Mouse (Mus musculus) urinary bladder, adult 2 months (tissue): ENCODE data around the gene Oxa1l. TPM values are rescaled to one million over a fixed set of nuclear protein-coding genes. Genes with fewer than 3 reads are reported as not detected.

Experiments used
- DNase-seq: peaks from one replicate; pipeline ENCODE4 v3.0.0; 2022; ENCODE audit warnings: low spot score
- polyA plus RNA-seq: library from polyadenylated mRNA; depleted of rRNA; stranded (reverse); fragments of >200 nt; gene quantifications from 2 replicates; pipeline ENCODE4 v1.2.3, GENCODE M21; 2012; rRNA removed

Gene Oxa1l
- polyA plus RNA-seq, 1 experiment, result 61.4 TPM

GRCm38 (mm10) chr14:54409980-54410810 lies 49.6 kb downstream of the Oxa1l start:
- DNase-seq, result no peak

DNA sequence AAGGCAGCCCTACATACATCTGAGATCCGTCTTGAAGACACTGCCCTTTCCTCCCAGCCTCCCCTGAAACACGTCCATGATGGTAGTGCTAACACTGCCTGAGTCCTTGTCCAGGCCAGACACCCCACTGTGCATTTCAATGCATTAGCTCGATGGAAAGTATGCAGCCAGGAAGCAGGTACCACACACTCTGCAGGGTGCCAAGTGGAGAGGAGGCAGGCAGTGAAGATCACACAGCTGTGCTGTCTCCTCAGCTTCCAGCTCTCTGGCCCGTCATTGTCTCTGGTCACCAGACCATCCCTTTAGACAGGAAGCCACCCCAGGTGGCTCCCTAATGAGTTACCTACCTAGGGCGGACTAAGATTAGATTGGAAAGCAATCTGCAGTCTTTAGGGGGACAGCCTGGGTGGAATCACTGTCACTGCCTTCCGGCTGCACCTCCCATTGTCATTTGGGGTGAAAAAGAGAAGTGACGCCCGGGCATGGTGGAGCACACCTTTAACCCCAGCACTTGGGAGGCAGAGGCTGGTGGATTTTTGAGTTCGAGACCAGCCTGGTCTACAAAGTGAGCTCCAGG lies 51.5 kb downstream of the Oxa1l start:
- DNase-seq, result no peak

- DNase-seq, result no peak
Observed at GRCm38 (mm10) chr14:54412629-54413170, 52.1 kb downstream of the Oxa1l start.

DNA sequence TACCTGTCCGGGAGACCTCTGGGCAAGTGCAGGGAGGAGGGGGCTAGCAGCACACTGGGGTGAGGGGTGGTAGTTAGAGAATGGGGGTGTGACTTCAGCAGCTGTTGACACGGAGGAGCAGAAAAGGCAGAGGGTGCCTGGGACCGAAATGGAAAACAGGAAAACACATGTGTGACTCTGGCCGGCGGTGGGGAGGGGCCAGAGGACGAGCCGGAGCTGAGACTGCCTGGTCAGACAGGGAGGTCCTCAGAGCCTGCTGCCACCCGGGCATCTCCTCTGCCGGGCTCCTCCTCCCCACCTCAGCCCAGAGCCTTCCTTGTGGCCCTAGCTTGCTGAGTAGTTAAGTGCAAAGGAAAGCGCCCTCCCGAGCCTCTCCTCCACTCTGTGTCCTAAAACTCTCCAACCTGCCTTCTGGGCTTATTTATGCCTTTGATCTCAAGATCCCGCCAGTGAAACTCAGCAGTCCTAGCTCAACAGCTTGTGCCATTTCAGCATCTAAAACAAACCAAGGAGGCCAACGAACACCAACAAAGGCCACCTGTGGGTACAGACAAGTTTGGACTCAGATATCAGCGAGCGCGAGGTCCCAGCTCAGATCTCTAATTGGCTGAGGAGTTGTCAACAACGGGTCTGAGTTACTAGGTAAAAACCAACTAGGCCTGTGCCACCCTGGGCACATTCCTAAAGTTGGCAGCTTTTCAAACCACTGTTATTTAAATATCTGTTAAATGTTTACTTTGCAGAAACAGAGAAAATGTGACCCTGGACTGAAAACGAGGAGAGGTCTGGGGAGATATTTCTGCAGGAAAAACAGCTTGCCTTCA lies 53.5 kb downstream of the Oxa1l start:
- DNase-seq, result no peak

DNA sequence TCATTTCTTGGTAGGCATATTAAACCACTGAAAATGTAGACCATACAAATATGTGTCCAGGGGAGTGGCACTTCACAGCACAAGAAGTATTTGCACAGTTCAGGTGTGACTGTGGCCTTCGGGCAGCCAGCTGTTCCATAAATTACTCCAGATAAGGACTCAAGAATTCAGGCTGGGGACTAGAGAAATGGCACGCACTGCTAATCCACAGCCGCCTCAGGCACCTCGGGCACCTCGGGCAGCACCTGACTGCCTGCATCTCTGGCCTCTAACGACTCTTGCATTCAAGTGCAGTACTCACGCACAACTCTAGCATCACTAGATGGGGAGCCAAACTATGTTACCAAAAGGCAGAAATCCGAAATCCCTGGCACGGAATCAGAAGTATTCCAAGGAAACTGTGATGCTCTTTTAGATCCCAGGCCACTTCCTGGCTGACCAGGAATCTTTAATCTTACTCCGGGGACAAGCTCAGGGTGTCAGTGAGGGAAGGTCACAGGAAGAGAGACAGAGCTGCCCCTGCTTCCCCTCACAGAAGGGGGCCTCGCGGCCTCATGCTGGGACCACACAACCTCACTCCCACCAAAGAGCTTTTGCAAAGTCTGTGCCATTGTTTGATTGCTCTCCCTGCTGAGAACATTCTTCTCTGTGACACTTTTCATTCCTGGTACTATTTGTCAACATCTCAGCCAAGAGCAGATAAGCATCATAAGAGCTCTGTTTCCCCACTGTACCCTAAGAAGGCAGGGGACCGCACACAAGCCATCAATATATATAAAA lies 54.8 kb downstream of the Oxa1l start:
- no peak for DNase-seq

GRCm38 (mm10) chr14:54416229-54416775 lies 55.7 kb downstream of the Oxa1l start:
- no peak for DNase-seq

- no peak for DNase-seq
Observed at GRCm38 (mm10) chr14:54416830-54417229, 56.2 kb downstream of the Oxa1l start.

DNA sequence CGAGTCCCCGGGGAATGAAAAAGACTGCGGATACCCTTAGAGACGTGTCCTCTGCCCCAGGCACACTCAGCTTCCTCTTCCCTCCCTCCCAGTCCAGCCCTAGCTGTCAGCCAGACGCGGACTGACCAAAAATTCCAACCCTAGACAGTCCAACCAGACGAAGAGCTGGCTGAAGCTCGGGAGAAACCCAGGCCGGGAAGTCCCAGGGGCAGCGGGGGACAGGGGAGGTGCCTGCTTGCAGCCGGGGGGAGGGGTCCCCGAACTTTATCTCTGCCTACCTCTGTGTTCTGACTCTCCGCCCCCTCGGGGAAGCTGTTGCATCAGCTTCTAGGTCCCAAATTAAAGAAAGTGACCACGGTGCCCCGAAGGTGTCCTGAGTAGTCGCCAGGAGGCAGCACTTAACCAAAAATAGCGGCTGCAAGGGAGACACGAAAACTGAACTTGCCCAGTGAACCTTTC lies 57.0 kb downstream of the Oxa1l start, which contains the start of gene Slc7a7:
Gene Slc7a7, minus strand, starts transcription at position 158 of the 459 bp plus-strand sequence.
- no peak for DNase-seq

Other genes with a start within 250 kb of the Oxa1l start
- gene Dad1, start 106.7 kb upstream of the Oxa1l start, polyA plus RNA-seq, result 228 and 295 TPM in 2 replicates
- gene Abhd4, start 106.6 kb upstream of the Oxa1l start, polyA plus RNA-seq, result 38.1 and 62.8 TPM in 2 replicates
- not detected in 2 replicates for gene Olfr49, start 75.9 kb upstream of the Oxa1l start, polyA plus RNA-seq
- 8.9 TPM in 2 replicates for gene Slc7a7, start 56.9 kb downstream of the Oxa1l start, polyA plus RNA-seq
- gene Mrpl52, start 66.1 kb downstream of the Oxa1l start, polyA plus RNA-seq, result 221 and 233 TPM in 2 replicates
- gene Mmp14, start 70.8 kb downstream of the Oxa1l start, polyA plus RNA-seq, result 202 and 226 TPM in 2 replicates
- 81.0 and 93.8 TPM in 2 replicates for gene Lrp10, start 103.3 kb downstream of the Oxa1l start, polyA plus RNA-seq
- gene Rem2, start 115.3 kb downstream of the Oxa1l start, polyA plus RNA-seq, result 0.28 and 0.32 TPM in 2 replicates
- 38.1 and 40.2 TPM in 2 replicates for gene Prmt5, start 156.7 kb downstream of the Oxa1l start, polyA plus RNA-seq
- 14.1 and 14.2 TPM in 2 replicates for gene Haus4, start 193.8 kb downstream of the Oxa1l start, polyA plus RNA-seq
- gene Ajuba, start 216.7 kb downstream of the Oxa1l start, polyA plus RNA-seq, result 38.5 and 43.1 TPM in 2 replicates
- 9.0 and 9.4 TPM in 2 replicates for gene 4931414P19Rik, start 245.2 kb downstream of the Oxa1l start, polyA plus RNA-seq